Mouse (Mus musculus) kidney, embryonic 15.5 days (tissue): ENCODE results near the gene Cbfb. TPM values are rescaled to one million over a fixed set of nuclear protein-coding genes. Genes with fewer than 3 reads are reported as not detected.

Experiments used
- ATAC-seq: fragments of 200-750 bp; cut with Nextera tagmentation; replicated peaks from 2 replicates; pipeline ENCODE4 v1.8.0; 2017; ENCODE audit warnings: moderate TSS enrichment; ENCODE audit not compliant: low FRiP score
- H3K27ac ChIP-seq: fragments of 300-500 bp; sonication (generic); 2 replicates; pipeline ENCODE4 v1.5.1; 2015; ENCODE audit warnings: mild to moderate bottlenecking, inconsistent platforms
- H3K27me3 ChIP-seq: fragments of 300-500 bp; sonication (generic); 2 replicates; pipeline ENCODE4 v1.6.1; 2015; ENCODE audit warnings: inconsistent platforms
- H3K36me3 ChIP-seq: fragments of 300-500 bp; sonication (generic); 2 replicates; pipeline ENCODE4 v1.6.1; 2015; ENCODE audit warnings: inconsistent platforms
- H3K4me1 ChIP-seq: fragments of 300-500 bp; sonication (generic); 2 replicates; pipeline ENCODE4 v1.6.1; 2015; ENCODE audit warnings: inconsistent platforms
- H3K4me2 ChIP-seq: fragments of 300-500 bp; sonication (generic); 2 replicates; pipeline ENCODE4 v1.6.1; 2015; ENCODE audit warnings: moderate library complexity, mild to moderate bottlenecking, inconsistent platforms
- H3K4me3 ChIP-seq: fragments of 300-500 bp; sonication (generic); replicated peaks from 2 replicates; pipeline ENCODE4 v1.5.1; 2015; ENCODE audit warnings: mild to moderate bottlenecking, inconsistent platforms
- H3K9ac ChIP-seq: fragments of 300-500 bp; sonication (generic); 2 replicates; pipeline ENCODE4 v1.6.1; 2015; ENCODE audit warnings: mild to moderate bottlenecking, inconsistent platforms
- H3K9me3 ChIP-seq: fragments of 300-500 bp; sonication (generic); replicated peaks from 2 replicates; pipeline ENCODE4 v1.6.1; 2016; ENCODE audit warnings: inconsistent platforms
- WGBS: fragments of 180-500 bp; shearing (Covaris S2); methylation state at CpG from one replicate; pipeline ENCODE4 v1.1.7; 2015; ENCODE audit warnings: mixed read lengths; 5-methylcytosine and 5-hydroxymethylcytosine counted together
- polyA plus RNA-seq: library from polyadenylated mRNA; unstranded; fragments of >200 nt; fragmentation: Nextera tagmentation; extraction: Ambion mirVana; gene quantifications from 2 replicates; pipeline ENCODE4 v1.2.1, GENCODE M21; 2015

The Cbfb gene
- polyA plus RNA-seq = 67.7 and 73.2 TPM in 2 replicates

GRCm38 (mm10) chr8:105170381-105171115, at the start of gene Cbfb:
Gene Cbfb, plus strand, starts transcription at chr8:105170674.
- Histone ChIP-seq H3K4me3 (peak within 1 kb of the TSS; percentile 93), H3K9ac (peak within 1 kb of the TSS; percentile 96), H3K27me3 (no peaks in the 10 kb centered on the region), H3K4me1 (peaks cover 25% of the 10 kb centered on the region), H3K4me2 (peak within 1 kb of the TSS; percentile 62), H3K36me3 (peaks cover 8% of the 10 kb centered on the region; the same call in 1 of the 2 replicates), H3K9me3 (no peaks in the 10 kb centered on the region), H3K27ac (peak within 1 kb of the TSS; percentile 99)
- WGBS = under 1% methylated on average over 79 of the region's 86 CpGs
- peak; percentile 96 for ATAC-seq

DNA sequence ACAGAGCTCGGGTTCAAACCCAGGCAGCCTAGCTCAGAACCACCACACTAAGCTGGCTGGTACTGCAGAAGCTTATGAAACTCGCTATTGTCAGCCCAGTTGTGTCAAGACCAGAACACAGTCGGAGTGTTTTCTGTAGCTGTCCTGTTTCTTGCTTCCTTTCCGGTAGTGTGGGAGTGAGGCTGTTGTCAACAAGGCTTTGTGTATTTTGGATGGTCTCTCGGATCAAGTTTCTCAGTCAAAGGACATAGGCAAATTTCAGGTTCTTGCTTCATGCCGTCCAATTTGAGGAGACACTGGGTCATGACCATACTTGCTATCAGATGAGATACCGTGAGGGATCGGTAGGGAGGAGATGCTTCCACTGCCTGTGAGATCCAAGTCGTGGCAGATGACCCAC, 40.6 kb upstream of the Cbfb start:
- whole genome bisulfite sequencing = 79% methylated on average over 9 of the region's 9 CpGs
- Histone ChIP-seq H3K4me3 (no peak overlapping the region), H3K9ac (no peak overlapping the region), H3K27ac (no peak overlapping the region), H3K27me3 (no peaks in the 10 kb centered on the region), H3K36me3 (no peaks in the 10 kb centered on the region), H3K4me2 (no peak overlapping the region), H3K9me3 (no peaks in the 10 kb centered on the region), H3K4me1 (no peaks in the 10 kb centered on the region)
- ATAC-seq = no peak

- H3K27ac ChIP-seq = no peak within 1 kb of the TSS
- H3K9ac ChIP-seq = no peak within 1 kb of the TSS
- WGBS = 78% methylated on average over 5 of the region's 5 CpGs
- no peaks in the 10 kb centered on the region for H3K4me1 ChIP-seq
- H3K4me2 ChIP-seq = no peak within 1 kb of the TSS
- no peak within 1 kb of the TSS for H3K4me3 ChIP-seq
- H3K27me3 ChIP-seq = no peaks in the 10 kb centered on the region
- no peak for ATAC-seq
- no peaks in the 10 kb centered on the region for H3K36me3 ChIP-seq
- H3K9me3 ChIP-seq = no peaks in the 10 kb centered on the region
Measured at GRCm38 (mm10) chr8:105131509-105131908, 39.0 kb upstream of the Cbfb start, which contains the start of gene Ces4a. Gene Ces4a, plus strand, starts transcription at chr8:105131800.

DNA sequence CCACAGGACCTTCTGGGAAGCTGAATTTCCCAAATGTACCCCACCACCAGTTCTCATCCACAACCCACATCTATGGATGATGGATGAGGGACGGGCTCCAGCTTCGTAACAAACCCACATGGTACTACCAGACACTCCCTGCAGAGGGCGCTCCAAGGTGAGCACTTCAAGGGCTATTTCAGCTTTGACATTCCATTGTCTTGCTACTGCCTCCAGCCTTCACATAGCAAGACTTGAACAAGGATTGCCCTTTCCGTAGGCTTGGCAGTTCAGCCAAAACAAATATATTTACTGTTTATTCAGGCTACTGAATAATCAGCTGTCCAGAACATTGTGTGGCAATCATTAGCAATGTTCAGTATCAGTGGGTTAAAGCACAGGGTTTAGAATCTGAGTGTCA, 32.1 kb upstream of the Cbfb start:
- no peak for ATAC-seq
- Histone ChIP-seq H3K9me3 (no peaks in the 10 kb centered on the region), H3K9ac (no peak overlapping the region), H3K4me1 (0 out of 2 replicates have a peak, but pooled peaks cover 3% of the 10 kb centered on the region), H3K4me2 (no peak overlapping the region), H3K27me3 (no peaks in the 10 kb centered on the region), H3K4me3 (no peak overlapping the region), H3K27ac (no peak overlapping the region), H3K36me3 (no peaks in the 10 kb centered on the region)
- WGBS = 17% methylated on average over 4 of the region's 4 CpGs

DNA sequence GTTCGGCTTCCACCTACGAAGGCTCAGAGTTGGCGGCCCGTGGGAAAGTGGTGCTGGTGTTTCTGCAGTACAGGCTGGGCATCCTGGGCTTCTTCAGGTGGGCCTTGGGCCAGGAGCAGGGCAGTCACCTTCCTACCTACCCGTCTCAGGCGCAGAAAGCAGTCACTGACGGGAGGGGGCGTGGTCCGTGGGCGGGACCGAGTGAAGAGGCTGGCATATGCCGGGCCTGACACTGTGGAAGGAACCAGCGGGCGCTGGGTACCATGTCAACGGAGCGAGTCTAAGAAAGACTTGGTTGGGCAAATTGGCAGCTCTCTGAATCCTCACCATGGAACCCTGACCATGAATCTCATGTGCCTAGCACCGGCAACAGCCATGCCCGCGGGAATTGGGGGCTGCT, 28.1 kb upstream of the Cbfb start:
- H3K27ac ChIP-seq = no peak overlapping the region
- H3K36me3 ChIP-seq = no peaks in the 10 kb centered on the region
- no peak overlapping the region for H3K9ac ChIP-seq
- 0 out of 2 replicates have a peak, but pooled peaks cover 3% of the 10 kb centered on the region for H3K4me1 ChIP-seq
- H3K4me2 ChIP-seq = peak overlapping the region; percentile 35
- no peaks in the 10 kb centered on the region for H3K27me3 ChIP-seq
- ATAC-seq = no peak
- 39% methylated on average over 19 of the region's 19 CpGs for WGBS
- H3K9me3 ChIP-seq = no peaks in the 10 kb centered on the region
- H3K4me3 ChIP-seq = no peak overlapping the region; the same call in 1 of the 2 replicates

DNA sequence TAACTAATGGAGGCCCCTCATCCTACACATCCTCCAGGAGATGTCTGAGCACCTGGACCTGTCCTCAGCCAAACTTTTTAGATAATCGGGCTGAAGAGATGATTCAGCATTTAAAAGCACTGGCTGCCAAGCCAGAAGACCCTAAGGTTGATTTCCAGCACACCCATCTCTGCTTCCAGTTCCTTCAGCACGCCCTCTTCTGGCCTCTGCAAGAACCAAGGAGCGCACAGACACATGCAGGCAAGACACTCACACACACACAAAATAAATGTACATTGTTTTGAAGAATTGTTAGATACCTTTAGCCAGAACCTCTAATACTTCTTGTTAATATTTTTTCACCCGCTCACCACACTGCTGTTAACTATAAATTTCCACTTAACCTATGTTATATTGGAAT, 18.8 kb upstream of the Cbfb start:
- Histone ChIP-seq H3K4me2 (no peak overlapping the region), H3K9me3 (no peaks in the 10 kb centered on the region), H3K4me3 (no peak overlapping the region), H3K27me3 (0 out of 2 replicates have a peak, but pooled peaks cover 6% of the 10 kb centered on the region), H3K27ac (no peak overlapping the region), H3K36me3 (no peaks in the 10 kb centered on the region), H3K4me1 (peaks cover 12% of the 10 kb centered on the region), H3K9ac (no peak overlapping the region)
- WGBS = 74% methylated on average over 4 of the region's 4 CpGs
- no peak for ATAC-seq

- Histone ChIP-seq H3K4me1 (peaks cover 12% of the 10 kb centered on the region), H3K4me3 (peak overlapping the region; percentile 40), H3K27me3 (0 out of 2 replicates have a peak, but pooled peaks cover 6% of the 10 kb centered on the region), H3K36me3 (no peaks in the 10 kb centered on the region), H3K9ac (peak overlapping the region; percentile 39; the same call in 1 of the 2 replicates), H3K27ac (0 out of 2 replicates have a peak overlapping the region, but pooled peaks have one; percentile 2), H3K9me3 (no peaks in the 10 kb centered on the region), H3K4me2 (peak overlapping the region; percentile 75)
- WGBS = under 1% methylated on average over 27 of the region's 27 CpGs
- peak; percentile 92 for ATAC-seq
Measured at GRCm38 (mm10) chr8:105152623-105153398, 17.7 kb upstream of the Cbfb start.

DNA sequence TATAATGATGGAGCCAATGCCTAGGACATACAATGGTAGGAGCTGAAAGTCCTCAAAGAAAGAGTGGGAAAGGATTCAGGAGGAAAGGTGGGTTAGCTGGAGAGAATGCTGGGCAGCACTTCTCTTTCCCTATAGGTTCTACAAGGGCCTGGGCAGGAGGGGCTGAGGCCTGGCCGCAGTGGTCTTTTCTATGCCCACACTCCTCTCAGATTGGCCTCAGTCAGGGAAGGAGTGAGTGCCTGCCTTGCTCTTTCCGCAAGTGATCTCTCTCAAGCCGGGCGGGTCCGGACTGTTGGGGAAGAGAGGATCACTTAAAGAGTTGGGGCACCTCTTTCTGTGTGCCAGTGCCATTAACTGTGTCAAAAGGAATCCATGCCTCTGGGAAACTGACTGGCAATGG, 16.2 kb upstream of the Cbfb start:
- Histone ChIP-seq H3K4me3 (no peak overlapping the region), H3K4me1 (peaks cover 12% of the 10 kb centered on the region), H3K27ac (no peak overlapping the region), H3K4me2 (no peak overlapping the region), H3K27me3 (0 out of 2 replicates have a peak, but pooled peaks cover 6% of the 10 kb centered on the region), H3K36me3 (no peaks in the 10 kb centered on the region), H3K9ac (no peak overlapping the region), H3K9me3 (no peaks in the 10 kb centered on the region)
- ATAC-seq = no peak
- WGBS = 89% methylated on average over 5 of the region's 5 CpGs

GRCm38 (mm10) chr8:105155091-105155745, 15.3 kb upstream of the Cbfb start:
- Histone ChIP-seq H3K9ac (no peak overlapping the region), H3K4me2 (no peak overlapping the region), H3K36me3 (no peaks in the 10 kb centered on the region), H3K27me3 (0 out of 2 replicates have a peak, but pooled peaks cover 6% of the 10 kb centered on the region), H3K4me3 (no peak overlapping the region), H3K27ac (no peak overlapping the region), H3K9me3 (no peaks in the 10 kb centered on the region), H3K4me1 (peaks cover 12% of the 10 kb centered on the region)
- WGBS = 85% methylated on average over 6 of the region's 6 CpGs
- no peak for ATAC-seq

DNA sequence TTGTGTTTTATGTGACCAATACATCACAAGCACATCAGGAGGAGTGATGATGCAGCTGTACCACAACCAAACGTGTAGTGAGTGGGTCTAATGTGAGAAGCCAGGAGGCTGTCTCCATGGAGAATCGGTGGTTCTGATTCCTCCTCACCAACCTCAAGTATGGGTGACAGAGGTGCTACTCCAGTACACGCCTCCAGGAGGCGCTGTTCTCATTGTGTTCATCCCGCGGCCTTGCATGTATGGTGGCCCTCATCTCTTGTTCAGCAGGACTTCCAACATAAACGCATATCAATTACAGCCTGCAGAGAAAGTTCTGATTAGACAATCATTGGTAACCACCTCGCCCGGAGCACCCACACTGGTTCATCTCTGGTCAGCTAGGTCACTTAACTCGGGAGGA, 12.9 kb upstream of the Cbfb start:
- WGBS = 61% methylated on average over 10 of the region's 10 CpGs
- Histone ChIP-seq H3K9me3 (no peaks in the 10 kb centered on the region), H3K4me1 (peaks cover 9% of the 10 kb centered on the region), H3K4me3 (no peak overlapping the region), H3K9ac (no peak overlapping the region), H3K27ac (no peak overlapping the region), H3K4me2 (no peak overlapping the region), H3K36me3 (no peaks in the 10 kb centered on the region), H3K27me3 (0 out of 2 replicates have a peak, but pooled peaks cover 6% of the 10 kb centered on the region)
- ATAC-seq = no peak

DNA sequence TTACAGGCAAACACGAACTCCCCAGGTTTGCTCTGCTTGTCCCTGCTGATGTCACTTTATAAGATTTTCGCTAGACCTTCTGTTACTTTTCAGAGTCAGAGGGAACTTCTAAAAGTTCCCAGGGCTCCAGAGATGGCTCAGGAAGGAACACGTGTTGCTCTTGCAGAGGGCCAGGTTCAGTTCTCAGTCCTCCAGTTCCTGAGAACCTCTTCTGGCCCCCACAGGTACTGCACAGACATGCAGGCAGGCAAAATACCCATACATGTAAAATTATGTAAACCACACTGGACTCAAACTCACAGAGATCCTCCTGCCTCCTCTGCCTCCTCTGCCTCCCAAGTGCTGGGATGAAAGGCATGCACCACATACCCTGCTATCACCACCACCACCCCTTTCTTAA, 12.4 kb upstream of the Cbfb start:
- Histone ChIP-seq H3K9me3 (no peaks in the 10 kb centered on the region), H3K9ac (no peak overlapping the region), H3K4me1 (peaks cover 4% of the 10 kb centered on the region), H3K27me3 (0 out of 2 replicates have a peak, but pooled peaks cover 6% of the 10 kb centered on the region), H3K27ac (no peak overlapping the region), H3K4me3 (no peak overlapping the region), H3K36me3 (no peaks in the 10 kb centered on the region), H3K4me2 (no peak overlapping the region)
- ATAC-seq = no peak
- 68% methylated on average over 3 of the region's 3 CpGs for WGBS
